Mouse (Mus musculus): ENCODE measurements at regions not wholly inside any gene's neighbourhood (a gene's known extent, or its start where the extent isn't known, plus 50 kb on each side); places are given as distances from the start of the nearest gene placed in this dataset.

GRCm38 (mm10) chr12:98043436-98043835 lies 215.8 kb downstream of the Galc start:
- DNase-seq (ENCODE audit: low read depth, low spot score) = no peak

DNA sequence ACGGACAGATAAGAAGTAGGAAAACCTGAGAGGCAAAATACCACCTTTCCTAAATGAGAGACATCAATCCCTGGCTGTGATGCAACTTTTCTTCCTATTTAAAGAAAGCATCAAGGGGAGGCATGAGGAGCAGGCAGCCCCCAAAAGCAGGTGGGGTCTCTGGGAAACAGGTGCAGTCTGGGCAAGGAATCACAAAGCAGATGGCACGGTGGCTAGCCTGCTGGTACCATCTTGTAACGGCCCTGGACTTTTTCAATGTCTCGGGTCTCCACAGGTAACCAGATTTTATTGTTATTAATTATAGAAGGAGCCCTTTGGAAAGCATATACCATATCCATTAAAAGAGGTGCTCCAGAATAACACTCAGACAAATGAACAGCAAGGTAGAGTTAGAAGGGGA lies 219.6 kb downstream of the Galc start:
- no peak for DNase-seq (ENCODE audit: low read depth, low spot score)

GRCm38 (mm10) chr12:98023655-98024054 lies 235.6 kb downstream of the Galc start:
- DNase-seq (ENCODE audit: low read depth, low spot score) = no peak

GRCm38 (mm10) chr12:98014607-98015278 lies 244.5 kb downstream of the Galc start:
- no peak for DNase-seq (ENCODE audit: low read depth, low spot score)

- DNase-seq (ENCODE audit: low read depth, low spot score) = no peak
Observed at GRCm38 (mm10) chr12:98009175-98009574, 250.1 kb downstream of the Galc start.

DNA sequence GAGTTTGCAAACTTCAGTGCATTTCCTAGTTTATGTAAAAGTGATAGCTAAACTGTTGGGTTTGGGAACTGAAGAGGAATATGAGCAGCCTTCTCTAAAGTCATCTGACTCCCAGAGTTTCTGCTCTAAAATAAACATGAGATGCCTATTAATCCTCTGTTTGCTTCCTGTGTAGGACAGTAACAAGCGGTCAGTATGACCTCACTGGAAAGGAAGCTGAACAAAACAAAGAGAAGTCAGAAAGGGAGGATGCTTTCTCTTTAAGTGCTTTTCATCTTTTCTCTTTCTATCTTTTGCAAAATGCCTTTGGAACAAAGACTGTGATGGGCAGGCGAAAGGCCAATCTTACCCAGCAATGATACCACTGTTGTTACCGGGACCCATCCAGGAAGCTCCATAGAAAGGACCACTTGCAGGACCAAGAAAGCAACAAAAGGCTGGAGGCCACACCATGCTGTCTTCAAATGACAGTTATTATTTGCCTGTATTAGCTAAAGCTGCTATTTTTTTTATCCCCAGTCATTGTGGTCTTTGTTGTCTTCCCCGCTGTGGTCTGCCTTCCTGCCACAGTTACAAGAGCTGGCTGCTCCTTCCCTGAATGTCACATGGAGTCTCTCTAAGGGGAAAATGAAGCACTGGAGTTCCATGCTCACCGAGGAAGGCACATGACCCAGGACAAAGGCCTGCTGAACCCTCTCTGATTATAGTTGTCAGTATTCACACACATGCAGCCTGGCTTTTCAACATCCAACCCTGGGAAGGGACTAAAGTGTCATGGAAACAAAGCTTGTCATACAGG lies 253.4 kb downstream of the Galc start:
- DNase-seq (ENCODE audit: low read depth, low spot score) = peak; percentile 11

- DNase-seq (ENCODE audit: low read depth, low spot score) = no peak
Observed at GRCm38 (mm10) chr12:98002217-98002616, 257.0 kb downstream of the Galc start.

DNA sequence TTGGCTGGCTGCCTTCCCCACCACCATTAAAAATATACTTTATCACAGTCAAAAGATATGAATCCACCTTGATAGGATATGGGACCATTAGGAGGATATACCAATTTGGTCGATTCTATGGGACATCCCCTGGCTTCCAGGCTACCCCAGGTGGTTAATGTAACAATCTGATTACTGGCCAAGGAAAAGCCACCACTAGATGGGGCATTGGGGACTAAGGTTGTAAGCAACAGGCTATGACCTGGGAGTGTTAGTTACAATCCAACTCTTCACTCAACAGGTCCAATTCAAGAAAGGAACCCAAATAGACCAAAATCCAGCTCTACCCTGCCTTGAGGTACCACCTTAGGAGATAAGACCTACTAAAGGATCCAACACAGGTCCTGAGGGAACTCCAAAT lies 264.4 kb downstream of the Galc start:
- DNase-seq (ENCODE audit: low read depth, low spot score) = no peak

DNA sequence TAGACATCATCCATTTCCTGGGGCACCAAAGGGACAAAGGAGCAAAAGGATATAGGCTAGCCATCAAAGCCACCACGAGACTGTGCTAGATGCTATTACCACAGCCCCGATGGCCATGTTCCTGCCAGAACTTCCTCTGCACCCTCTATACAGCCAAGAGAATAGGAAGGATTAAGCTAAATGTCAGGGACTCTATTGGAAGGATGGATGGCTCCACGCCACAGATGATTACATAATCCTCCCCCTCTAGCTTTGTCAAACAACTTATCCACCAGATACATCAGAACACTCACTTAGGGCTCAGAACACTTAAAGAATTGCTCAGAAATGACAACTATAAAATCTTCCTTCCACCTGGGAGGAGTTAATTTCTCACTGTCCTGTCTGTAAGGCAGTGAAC lies 265.3 kb downstream of the Galc start:
- no peak for DNase-seq (ENCODE audit: low read depth, low spot score)

DNA sequence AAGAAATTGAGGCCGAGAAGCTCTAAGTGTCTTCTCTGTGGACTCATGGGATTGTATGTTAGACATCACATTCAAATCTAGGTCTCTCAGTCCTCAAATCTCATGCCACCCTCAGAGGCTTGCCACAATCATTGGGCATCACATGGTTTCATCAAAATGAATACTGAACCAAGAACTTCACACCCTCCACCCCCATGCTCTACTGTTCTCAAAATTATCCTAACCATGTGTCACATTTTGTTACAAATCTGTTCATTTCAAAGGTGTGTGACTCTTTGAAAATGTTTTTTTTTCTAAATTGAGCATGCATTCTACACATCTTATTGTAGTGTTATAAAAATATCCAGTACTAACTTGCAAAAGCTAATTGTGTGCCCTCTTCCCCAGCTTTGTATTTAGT lies 275.9 kb downstream of the Galc start:
- DNase-seq (ENCODE audit: low read depth, low spot score) = no peak

DNA sequence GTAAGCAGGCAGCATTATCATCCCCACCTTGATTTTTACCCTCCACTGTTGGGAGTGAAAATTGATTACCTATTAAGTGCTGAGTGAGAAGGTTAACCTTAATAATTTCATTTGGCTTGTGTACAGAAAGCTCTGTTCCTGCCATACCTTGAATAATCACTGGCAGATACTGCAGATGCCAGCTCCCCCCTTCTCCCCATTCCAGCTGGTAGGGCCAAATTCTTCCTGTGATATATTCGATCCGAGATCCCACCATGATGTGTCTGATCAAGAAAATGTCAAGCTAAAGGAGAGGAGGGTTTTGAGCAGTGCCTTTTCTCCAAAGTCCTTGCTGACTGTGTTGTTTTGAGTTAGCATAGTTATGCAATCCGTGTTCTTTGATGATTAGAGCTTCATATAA lies 280.6 kb downstream of the Galc start:
- DNase-seq (ENCODE audit: low read depth, low spot score) = no peak

GRCm38 (mm10) chr12:97978178-97978651 lies 281.0 kb downstream of the Galc start:
- no peak for DNase-seq (ENCODE audit: low read depth, low spot score)

- no peak for DNase-seq (ENCODE audit: low read depth, low spot score)
Observed at GRCm38 (mm10) chr12:97977633-97978032, 281.6 kb downstream of the Galc start.

GRCm38 (mm10) chr12:97973909-97974510 lies 285.2 kb downstream of the Galc start:
- no peak for DNase-seq (ENCODE audit: low read depth, low spot score)

DNA sequence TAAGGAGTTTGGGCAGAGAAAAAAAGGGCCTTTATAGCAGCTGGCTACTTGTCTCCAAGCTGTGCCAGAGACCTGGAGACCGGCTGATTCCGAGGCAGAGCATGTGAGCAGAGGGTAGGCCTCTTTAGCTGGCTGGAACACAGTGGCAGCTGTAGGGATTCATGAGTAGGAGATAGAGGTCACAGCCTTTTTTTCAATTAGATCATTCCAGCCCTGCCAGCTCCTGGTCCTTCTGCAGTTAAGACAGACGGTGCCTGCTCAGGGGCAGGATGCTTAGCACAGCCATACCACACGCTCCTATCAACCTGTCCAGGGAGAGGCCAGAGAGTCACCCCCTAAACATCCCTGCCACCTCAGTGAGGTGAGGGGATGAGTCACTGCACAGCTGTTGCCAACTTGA lies 302.1 kb downstream of the Galc start:
- DNase-seq (ENCODE audit: low read depth, low spot score) = no peak

DNA sequence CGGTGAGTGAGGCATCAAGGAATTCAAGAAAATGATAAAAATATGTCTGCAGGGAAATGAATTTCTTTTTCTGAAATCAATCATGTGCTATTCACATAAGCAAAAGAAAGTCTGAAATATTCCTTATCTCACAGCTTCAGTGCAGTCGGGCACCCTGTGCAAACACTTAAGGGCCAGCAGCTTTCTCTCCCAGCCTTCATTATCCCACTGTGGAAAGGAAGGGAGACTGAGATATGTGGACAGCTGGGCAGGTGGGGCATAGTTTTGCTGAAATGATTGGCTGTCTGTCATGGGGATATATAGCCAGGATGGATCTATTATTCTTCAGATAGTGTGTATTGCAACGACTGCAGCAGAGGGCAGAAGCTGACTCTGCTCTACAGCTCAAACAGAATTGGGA lies 305.9 kb downstream of the Galc start:
- DNase-seq (ENCODE audit: low read depth, low spot score) = no peak

DNA sequence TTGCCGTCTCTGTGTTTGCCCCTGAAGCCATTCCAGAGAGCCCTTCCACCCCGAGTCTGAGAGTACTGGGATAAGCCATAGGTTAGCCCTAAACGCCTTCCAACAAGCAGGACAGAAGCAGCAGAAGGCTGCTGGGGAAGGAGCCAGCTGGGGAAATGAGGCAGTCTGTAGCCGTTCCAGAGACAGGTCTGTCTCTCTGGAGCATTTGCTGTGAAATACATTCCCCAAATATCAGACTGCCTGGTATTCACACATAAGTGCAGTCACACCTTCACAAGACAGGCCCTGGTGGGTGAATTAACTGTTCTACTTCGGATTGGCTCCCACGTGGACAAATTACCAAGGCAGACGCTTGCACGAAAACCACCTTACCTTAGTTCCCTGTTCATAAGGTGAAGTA lies 307.1 kb downstream of the Galc start:
- DNase-seq (ENCODE audit: low read depth, low spot score) = no peak

DNA sequence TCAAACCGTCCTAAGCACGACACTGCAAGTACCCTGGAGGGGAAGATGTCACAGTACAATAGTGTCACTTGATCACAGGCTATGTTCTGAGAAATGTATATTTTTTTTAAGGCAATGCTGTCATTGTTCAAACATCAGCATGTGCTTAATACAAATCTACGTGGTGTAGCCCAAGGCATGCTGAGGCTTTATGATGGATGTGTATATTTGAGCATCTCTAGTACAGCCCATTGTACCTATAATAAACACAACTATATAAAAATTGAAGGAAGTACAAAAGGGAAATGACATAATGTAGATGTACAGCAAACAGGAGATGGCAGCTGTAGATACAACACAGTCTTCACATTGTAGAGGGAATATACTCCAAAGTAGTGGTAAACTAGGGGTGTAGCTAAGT lies 309.2 kb downstream of the Galc start:
- no peak for DNase-seq (ENCODE audit: low read depth, low spot score)

GRCm38 (mm10) chr12:97947421-97947820 lies 311.8 kb downstream of the Galc start:
- no peak for DNase-seq (ENCODE audit: low read depth, low spot score)

GRCm38 (mm10) chr12:97938361-97938760 lies 320.9 kb downstream of the Galc start:
- no peak for DNase-seq (ENCODE audit: low read depth, low spot score)

GRCm38 (mm10) chr12:97929877-97930276 lies 329.4 kb downstream of the Galc start:
- peak; percentile 28 for DNase-seq (ENCODE audit: low read depth, low spot score)

- DNase-seq (ENCODE audit: low read depth, low spot score) = no peak
Observed at GRCm38 (mm10) chr12:97927036-97927435, 332.2 kb downstream of the Galc start.
